Mouse (Mus musculus): ENCODE data around the gene Guca1a. TPM values are rescaled to one million over a fixed set of nuclear protein-coding genes. Genes with fewer than 3 reads are reported as not detected.

Gene Guca1a
- total RNA-seq, 2 experiments from 2014 or later: 0.41 to 0.52 TPM

Other genes starting within 250 kb of the Guca1a start
- gene Mrps10, start 31.7 kb downstream of the Guca1a start, total RNA-seq (2021): 10 to 100 TPM; 31.9 to 35.4 TPM
- gene Guca1b, start 15.2 kb downstream of the Guca1a start, total RNA-seq (2021): under 1 TPM in 1 of 2 experiments, not detected in 1; 0.17 TPM
- gene AI661453, start 36.0 kb upstream of the Guca1a start, total RNA-seq (2021): 1 to 10 TPM; 2.2 to 3.5 TPM
- under 1 TPM; 0.32 to 0.45 TPM for gene 1700001C19Rik, start 36.8 kb upstream of the Guca1a start, total RNA-seq (2021)
- 10 to 100 TPM; 13.7 to 14.6 TPM for gene Taf8, start 101.7 kb upstream of the Guca1a start, total RNA-seq (2021)
- 100 to 1,000 TPM; 170 to 175 TPM for gene Ccnd3, start 104.5 kb upstream of the Guca1a start, total RNA-seq (2021)
- gene Bysl, start 210.9 kb upstream of the Guca1a start, total RNA-seq (2021): 10 to 100 TPM; 21.7 to 22.2 TPM
- 10 to 100 TPM; 20.3 to 20.7 TPM for gene Med20, start 211.0 kb upstream of the Guca1a start, total RNA-seq (2021)
- 1 to 10 TPM; 3.9 to 4.4 TPM for gene Gm20517, start 211.0 kb upstream of the Guca1a start, total RNA-seq (2021)
- gene Usp49, start 230.1 kb upstream of the Guca1a start, total RNA-seq (2021): 1 to 10 TPM; 7.3 to 9.7 TPM